Mouse (Mus musculus): ENCODE measurements around the gene Gas2l3. TPM values are rescaled to one million over a fixed set of nuclear protein-coding genes. Genes with fewer than 3 reads are reported as not detected.
A peak's percentile ranks its signal among the peaks of the same experiment; 100 is the strongest.

Gene Gas2l3
- polyA plus RNA-seq, 1 experiment from 2014 or later, result 9.7 TPM

- Histone ChIP-seq H3K9me3 (peaks cover 2% of the 10 kb centered on the region; the same call in 1 of the 2 replicates), H3K4me1 (replicated peaks) (peaks cover 13% of the 10 kb centered on the region; the same call in 1 of the 2 replicates), H3K27ac (no peak overlapping the region), H3K36me3 (no peaks in the 10 kb centered on the region), H3K27me3 (ENCODE audit: insufficient read depth, poor library complexity, severe bottlenecking) (peaks cover 9% of the 10 kb centered on the region), H3K4me3 (no peak overlapping the region)
- no peak for DNase-seq (ENCODE audit: low spot score)
- WGBS, result 91% methylated on average over 4 of the region's 4 CpGs
These were observed 21.1 kb upstream of the Gas2l3 start for GRCm38 (mm10) chr10:89464760-89465405.

GRCm38 (mm10) chr10:89462890-89463289 lies 19.1 kb upstream of the Gas2l3 start:
- no peaks in the 10 kb centered on the region for H3K36me3 ChIP-seq
- peaks cover 13% of the 10 kb centered on the region; the same call in 1 of the 2 replicates for H3K4me1 ChIP-seq (replicated peaks)
- DNase-seq (ENCODE audit: low spot score), result no peak
- no peaks in the 10 kb centered on the region for H3K9me3 ChIP-seq
- no peak overlapping the region for H3K4me3 ChIP-seq
- peaks cover 9% of the 10 kb centered on the region for H3K27me3 ChIP-seq (ENCODE audit: insufficient read depth, poor library complexity, severe bottlenecking)
- no peak overlapping the region for H3K27ac ChIP-seq
- WGBS, result 89% methylated on average over 11 of the region's 11 CpGs

GRCm38 (mm10) chr10:89461856-89462507 lies 18.2 kb upstream of the Gas2l3 start:
- Histone ChIP-seq H3K27ac (no peak overlapping the region), H3K4me3 (no peak overlapping the region), H3K9me3 (no peaks in the 10 kb centered on the region), H3K4me1 (replicated peaks) (peaks cover 8% of the 10 kb centered on the region; the same call in 1 of the 2 replicates), H3K36me3 (no peaks in the 10 kb centered on the region), H3K27me3 (ENCODE audit: insufficient read depth, poor library complexity, severe bottlenecking) (peaks cover 9% of the 10 kb centered on the region; the same call in 1 of the 2 replicates)
- WGBS, result 24% methylated on average over 14 of the region's 14 CpGs
- DNase-seq (ENCODE audit: low spot score), result peak; percentile 74

- WGBS, result 87% methylated on average over 11 of the region's 11 CpGs
- peaks cover 9% of the 10 kb centered on the region; the same call in 1 of the 2 replicates for H3K27me3 ChIP-seq (ENCODE audit: insufficient read depth, poor library complexity, severe bottlenecking)
- no peak for DNase-seq (ENCODE audit: low spot score)
- H3K9me3 ChIP-seq, result no peaks in the 10 kb centered on the region
- H3K4me3 ChIP-seq, result no peak overlapping the region
- H3K27ac ChIP-seq, result no peak overlapping the region
- H3K36me3 ChIP-seq, result no peaks in the 10 kb centered on the region
- H3K4me1 ChIP-seq (replicated peaks), result no peaks in the 10 kb centered on the region
These were observed 17.2 kb upstream of the Gas2l3 start for GRCm38 (mm10) chr10:89460972-89461371.

- H3K36me3 ChIP-seq, result no peaks in the 10 kb centered on the region
- no peak overlapping the region for H3K27ac ChIP-seq
- DNase-seq (ENCODE audit: low spot score), result no peak
- peaks cover 9% of the 10 kb centered on the region; the same call in 1 of the 2 replicates for H3K27me3 ChIP-seq (ENCODE audit: insufficient read depth, poor library complexity, severe bottlenecking)
- H3K4me1 ChIP-seq (replicated peaks), result no peaks in the 10 kb centered on the region
- 89% methylated on average over 3 of the region's 3 CpGs for WGBS
- H3K4me3 ChIP-seq, result no peak overlapping the region
- no peaks in the 10 kb centered on the region for H3K9me3 ChIP-seq
These were observed 15.0 kb upstream of the Gas2l3 start for GRCm38 (mm10) chr10:89458770-89459169.

GRCm38 (mm10) chr10:89453794-89454193 lies 10.0 kb upstream of the Gas2l3 start:
- WGBS, result 92% methylated on average over 3 of the region's 3 CpGs
- Histone ChIP-seq H3K4me3 (no peak overlapping the region), H3K27me3 (ENCODE audit: insufficient read depth, poor library complexity, severe bottlenecking) (0 out of 2 replicates have a peak, but pooled peaks cover 3% of the 10 kb centered on the region), H3K9me3 (no peaks in the 10 kb centered on the region), H3K27ac (no peak overlapping the region), H3K4me1 (replicated peaks) (no peaks in the 10 kb centered on the region), H3K36me3 (no peaks in the 10 kb centered on the region)
- DNase-seq (ENCODE audit: low spot score), result no peak

GRCm38 (mm10) chr10:89453068-89453641 lies 9.4 kb upstream of the Gas2l3 start:
- 77% methylated on average over 15 of the region's 15 CpGs for WGBS
- Histone ChIP-seq H3K27me3 (ENCODE audit: insufficient read depth, poor library complexity, severe bottlenecking) (0 out of 2 replicates have a peak, but pooled peaks cover 3% of the 10 kb centered on the region), H3K27ac (no peak overlapping the region), H3K36me3 (no peaks in the 10 kb centered on the region), H3K9me3 (no peaks in the 10 kb centered on the region), H3K4me1 (replicated peaks) (no peaks in the 10 kb centered on the region), H3K4me3 (no peak overlapping the region)
- DNase-seq (ENCODE audit: low spot score), result no peak

- H3K4me3 ChIP-seq, result no peak overlapping the region
- no peak for DNase-seq (ENCODE audit: low spot score)
- 87% methylated on average over 10 of the region's 10 CpGs for WGBS
- peaks cover 13% of the 10 kb centered on the region for H3K27me3 ChIP-seq (ENCODE audit: insufficient read depth, poor library complexity, severe bottlenecking)
- H3K27ac ChIP-seq, result no peak overlapping the region
- no peaks in the 10 kb centered on the region for H3K4me1 ChIP-seq (replicated peaks)
- no peaks in the 10 kb centered on the region for H3K9me3 ChIP-seq
- no peaks in the 10 kb centered on the region for H3K36me3 ChIP-seq
These were observed 6.6 kb upstream of the Gas2l3 start for GRCm38 (mm10) chr10:89450411-89450810.

GRCm38 (mm10) chr10:89444381-89444780 lies 614 bp upstream of the Gas2l3 start:
- Histone ChIP-seq H3K27ac (peak overlapping the region; percentile 93), H3K27me3 (ENCODE audit: insufficient read depth, poor library complexity, severe bottlenecking) (peaks cover 56% of the 10 kb centered on the region), H3K4me1 (replicated peaks) (peaks cover 22% of the 10 kb centered on the region), H3K9me3 (peaks cover 3% of the 10 kb centered on the region; the same call in 1 of the 2 replicates), H3K36me3 (peaks cover 7% of the 10 kb centered on the region), H3K4me3 (peak overlapping the region; percentile 75)
- no peak for DNase-seq (ENCODE audit: low spot score)
- 35% methylated on average over 3 of the region's 3 CpGs for WGBS

- no peak for DNase-seq (ENCODE audit: low spot score)
- H3K4me1 ChIP-seq (replicated peaks), result peaks cover 24% of the 10 kb centered on the region
- peaks cover 68% of the 10 kb centered on the region for H3K27me3 ChIP-seq (ENCODE audit: insufficient read depth, poor library complexity, severe bottlenecking)
- H3K27ac ChIP-seq, result peak overlapping the region; percentile 93
- peaks cover 3% of the 10 kb centered on the region; the same call in 1 of the 2 replicates for H3K9me3 ChIP-seq
- H3K4me3 ChIP-seq, result peak overlapping the region; percentile 75
- WGBS, result under 1% methylated on average over 17 of the region's 17 CpGs
- H3K36me3 ChIP-seq, result peaks cover 7% of the 10 kb centered on the region
These were observed 598 bp downstream of the Gas2l3 start for GRCm38 (mm10) chr10:89443115-89443622.

GRCm38 (mm10) chr10:89442640-89443039 lies 1.1 kb downstream of the Gas2l3 start:
- H3K36me3 ChIP-seq, result peaks cover 7% of the 10 kb centered on the region
- peaks cover 74% of the 10 kb centered on the region for H3K27me3 ChIP-seq (ENCODE audit: insufficient read depth, poor library complexity, severe bottlenecking)
- H3K9me3 ChIP-seq, result peaks cover 3% of the 10 kb centered on the region; the same call in 1 of the 2 replicates
- H3K4me3 ChIP-seq, result peak overlapping the region; percentile 75
- H3K4me1 ChIP-seq (replicated peaks), result peaks cover 29% of the 10 kb centered on the region
- peak overlapping the region; percentile 93; the same call in 1 of the 2 replicates for H3K27ac ChIP-seq
- WGBS, result 34% methylated on average over 4 of the region's 4 CpGs
- DNase-seq (ENCODE audit: low spot score), result no peak

- no peak for DNase-seq (ENCODE audit: low spot score)
- Histone ChIP-seq H3K9me3 (peaks cover 3% of the 10 kb centered on the region; the same call in 1 of the 2 replicates), H3K4me1 (replicated peaks) (peaks cover 33% of the 10 kb centered on the region), H3K4me3 (no peak overlapping the region), H3K27me3 (ENCODE audit: insufficient read depth, poor library complexity, severe bottlenecking) (peaks cover 80% of the 10 kb centered on the region), H3K36me3 (peaks cover 7% of the 10 kb centered on the region), H3K27ac (no peak overlapping the region)
- 96% methylated on average over 3 of the region's 3 CpGs for WGBS
These were observed 1.8 kb downstream of the Gas2l3 start for GRCm38 (mm10) chr10:89441961-89442360.

Data from hindbrain, embryonic 10.5 days (tissue).